Mouse (Mus musculus): ENCODE data around the gene Grk6. TPM values are rescaled to one million over a fixed set of nuclear protein-coding genes. Genes with fewer than 3 reads are reported as not detected.

The Grk6 gene
- total RNA-seq, 2 experiments from 2014 or later: 48.2 to 62.2 TPM

DNA sequence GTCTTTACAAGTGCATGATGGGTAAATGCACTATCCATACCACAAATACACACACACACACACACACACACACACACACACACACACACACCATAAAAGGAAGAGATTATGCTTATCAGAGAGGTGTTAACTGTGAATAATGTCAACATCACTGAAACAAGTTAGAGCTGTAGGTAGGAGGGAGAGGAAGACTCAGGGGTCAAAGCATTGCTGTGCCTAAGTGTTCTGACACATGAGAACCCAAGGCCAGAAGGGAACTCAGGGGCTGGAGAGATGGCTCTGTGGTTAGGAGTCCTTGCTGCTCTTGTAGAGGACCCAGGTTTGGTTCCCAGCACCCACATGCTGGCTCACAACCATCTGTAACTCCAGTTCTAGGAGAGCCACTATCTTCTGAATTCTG, 35.1 kb downstream of the Grk6 start:
- ATAC-seq (replicated peaks; ENCODE audit: low FRiP score, poor library complexity, severe bottlenecking): no peak

DNA sequence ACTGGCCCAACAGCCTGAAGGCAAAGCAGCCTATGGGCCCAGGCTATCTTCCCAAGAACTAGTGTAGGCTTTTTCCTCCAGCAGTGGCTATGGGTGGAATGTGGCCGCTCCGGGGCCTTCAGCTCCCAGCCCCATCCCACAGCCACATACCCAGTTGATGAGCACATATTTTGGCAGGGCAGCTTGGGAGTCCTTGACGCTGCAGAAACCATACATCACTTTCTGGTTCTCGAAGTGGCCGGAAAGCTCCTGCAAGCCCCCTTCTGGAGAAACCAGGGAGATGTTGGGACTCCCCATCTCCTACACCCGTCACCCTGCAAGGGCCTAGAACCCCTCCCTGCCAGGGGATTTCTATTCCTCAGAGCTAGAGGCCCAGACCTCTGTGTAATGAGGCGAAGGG, 37.7 kb downstream of the Grk6 start:
- no peak for ATAC-seq (replicated peaks; ENCODE audit: low FRiP score, poor library complexity, severe bottlenecking)

DNA sequence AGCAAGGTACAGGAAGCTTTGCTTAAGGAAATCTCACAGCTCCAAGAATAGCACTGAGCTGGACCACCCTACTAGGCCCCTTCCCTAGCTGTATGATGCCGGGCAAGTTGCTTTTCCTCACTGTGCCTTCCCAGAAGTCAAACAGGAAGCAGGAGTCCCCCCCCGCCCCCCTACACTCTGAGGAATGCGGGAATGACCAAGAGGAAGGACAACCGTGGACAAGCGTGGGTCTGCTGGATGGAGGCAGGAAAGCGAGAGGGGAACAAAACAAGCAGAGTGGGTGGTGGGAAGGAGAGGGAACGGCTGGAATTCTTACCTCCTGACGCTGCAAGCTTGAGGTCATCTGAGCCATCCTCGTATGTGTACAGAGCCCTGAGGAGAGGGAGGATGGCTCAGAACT, 38.2 kb downstream of the Grk6 start:
- ATAC-seq (replicated peaks; ENCODE audit: low FRiP score, poor library complexity, severe bottlenecking): no peak

DNA sequence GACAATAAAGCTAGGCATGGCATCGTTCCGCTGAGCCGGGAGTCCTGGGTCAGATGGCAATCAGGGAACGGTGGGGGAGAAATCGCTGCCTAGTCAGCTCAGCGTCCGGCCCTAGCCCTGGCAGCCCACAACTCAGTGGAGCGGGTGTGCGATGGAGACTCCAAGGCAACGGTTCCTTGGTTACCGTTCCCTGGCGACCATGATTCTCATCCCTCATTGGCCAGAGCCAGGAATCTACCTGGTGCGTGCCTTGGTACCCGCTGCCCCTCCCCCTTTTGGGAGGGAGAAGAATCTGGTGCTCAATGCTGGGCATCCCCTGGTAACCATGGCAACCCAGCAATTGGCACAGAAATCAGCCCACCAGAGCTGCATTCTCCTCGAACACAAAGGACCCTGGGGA, 38.7 kb downstream of the Grk6 start:
- no peak for ATAC-seq (replicated peaks; ENCODE audit: low FRiP score, poor library complexity, severe bottlenecking)

DNA sequence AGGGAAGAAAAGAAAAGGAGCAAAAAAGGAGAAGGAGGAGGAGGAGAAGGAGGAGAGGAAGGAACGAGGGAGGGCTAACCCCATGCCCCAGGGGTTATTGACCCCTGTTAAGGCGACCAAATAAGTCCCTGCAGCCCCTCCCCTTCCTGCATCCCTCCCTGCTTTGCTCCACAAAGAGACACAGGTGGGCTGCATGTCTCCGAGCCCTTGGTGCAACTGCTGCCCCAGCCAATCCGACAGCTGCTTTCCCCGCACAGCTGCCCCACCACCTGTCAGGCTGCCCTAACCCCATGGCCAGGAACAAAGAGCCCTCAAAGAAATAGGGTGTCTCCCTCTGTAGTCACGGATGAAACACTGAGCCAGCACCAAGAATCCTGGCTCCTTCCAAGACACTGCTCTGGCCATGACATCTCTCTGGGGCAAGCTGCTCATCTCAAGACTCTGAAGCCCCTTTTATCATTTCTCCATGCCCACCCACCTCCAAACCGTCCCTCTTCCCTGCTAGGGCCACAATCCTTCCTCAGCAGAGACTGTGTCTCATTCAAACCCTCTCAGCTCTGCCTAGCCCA, 39.7 kb downstream of the Grk6 start:
- no peak for ATAC-seq (replicated peaks; ENCODE audit: low FRiP score, poor library complexity, severe bottlenecking)

DNA sequence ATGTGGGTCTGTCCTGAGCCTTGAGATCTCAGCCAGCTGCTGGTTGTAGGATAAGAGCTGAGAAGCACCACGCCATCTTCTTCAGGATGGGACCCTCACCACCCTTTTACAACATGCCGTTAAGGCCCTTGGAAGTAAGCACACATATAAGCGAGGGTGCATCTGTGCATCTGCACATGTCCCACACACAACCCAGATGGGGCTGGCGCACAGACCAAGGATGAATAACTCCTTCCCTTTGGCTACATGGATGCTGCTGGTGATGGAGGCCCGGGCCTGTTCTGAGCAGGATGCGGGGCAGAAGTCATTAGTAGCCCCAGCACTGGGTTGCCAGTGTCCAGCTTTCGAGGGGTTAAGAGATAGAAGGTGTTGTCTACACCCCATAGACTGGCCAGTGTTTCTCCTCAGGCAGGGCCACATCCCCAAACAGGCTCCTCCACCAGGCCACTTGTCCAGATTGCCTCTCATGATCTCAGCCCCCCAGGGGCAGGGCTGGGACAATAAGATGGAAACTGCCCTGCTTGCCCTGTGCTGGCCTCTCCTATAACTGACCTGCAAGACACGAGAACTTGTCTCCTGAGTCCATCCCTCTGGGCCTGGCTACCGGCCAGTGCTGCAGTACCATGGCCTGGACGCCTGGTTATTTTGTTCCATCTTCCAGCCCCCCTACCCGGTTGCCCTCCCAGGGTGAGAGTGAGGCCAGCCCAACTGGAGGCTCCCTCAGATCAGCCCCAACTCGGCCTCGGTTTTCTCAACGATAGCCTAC, 41.3 kb downstream of the Grk6 start:
- 0 out of 2 replicates have a peak, but pooled peaks have one; percentile 16 for ATAC-seq (replicated peaks; ENCODE audit: low FRiP score, poor library complexity, severe bottlenecking)

DNA sequence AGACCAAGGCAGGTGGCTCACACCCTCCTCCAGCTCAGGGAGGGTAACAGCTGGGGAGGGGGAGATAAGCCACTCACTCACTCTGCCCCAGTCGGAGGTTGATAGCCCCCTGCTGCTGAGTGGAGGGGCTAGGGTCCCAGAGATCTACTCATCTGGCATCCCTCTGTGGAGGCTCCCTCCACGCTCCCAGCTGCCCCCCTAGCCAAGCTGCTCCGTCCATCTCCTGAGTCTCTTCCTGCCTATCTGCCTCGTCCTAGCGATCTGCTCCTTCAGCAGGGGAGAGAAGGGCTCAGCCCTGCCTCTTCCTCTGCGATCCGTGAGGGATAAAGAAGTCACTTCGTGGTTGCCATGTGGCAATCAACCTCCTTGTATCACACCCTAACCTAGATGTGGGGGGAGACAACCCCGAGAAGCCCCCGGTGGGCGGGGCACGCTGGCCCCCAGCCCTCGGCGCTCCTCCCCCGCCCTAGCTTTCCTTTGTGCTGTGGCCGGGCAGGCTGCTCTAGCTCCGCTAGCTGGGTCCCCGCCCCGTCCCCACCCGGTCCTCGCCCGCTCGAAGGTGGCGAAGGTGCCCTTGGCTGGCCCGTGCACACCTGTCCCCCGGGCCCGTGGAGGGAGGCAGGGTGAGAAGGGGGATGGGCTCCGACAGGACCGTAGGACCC, 42.2 kb downstream of the Grk6 start:
- no peak for ATAC-seq (replicated peaks; ENCODE audit: low FRiP score, poor library complexity, severe bottlenecking)

DNA sequence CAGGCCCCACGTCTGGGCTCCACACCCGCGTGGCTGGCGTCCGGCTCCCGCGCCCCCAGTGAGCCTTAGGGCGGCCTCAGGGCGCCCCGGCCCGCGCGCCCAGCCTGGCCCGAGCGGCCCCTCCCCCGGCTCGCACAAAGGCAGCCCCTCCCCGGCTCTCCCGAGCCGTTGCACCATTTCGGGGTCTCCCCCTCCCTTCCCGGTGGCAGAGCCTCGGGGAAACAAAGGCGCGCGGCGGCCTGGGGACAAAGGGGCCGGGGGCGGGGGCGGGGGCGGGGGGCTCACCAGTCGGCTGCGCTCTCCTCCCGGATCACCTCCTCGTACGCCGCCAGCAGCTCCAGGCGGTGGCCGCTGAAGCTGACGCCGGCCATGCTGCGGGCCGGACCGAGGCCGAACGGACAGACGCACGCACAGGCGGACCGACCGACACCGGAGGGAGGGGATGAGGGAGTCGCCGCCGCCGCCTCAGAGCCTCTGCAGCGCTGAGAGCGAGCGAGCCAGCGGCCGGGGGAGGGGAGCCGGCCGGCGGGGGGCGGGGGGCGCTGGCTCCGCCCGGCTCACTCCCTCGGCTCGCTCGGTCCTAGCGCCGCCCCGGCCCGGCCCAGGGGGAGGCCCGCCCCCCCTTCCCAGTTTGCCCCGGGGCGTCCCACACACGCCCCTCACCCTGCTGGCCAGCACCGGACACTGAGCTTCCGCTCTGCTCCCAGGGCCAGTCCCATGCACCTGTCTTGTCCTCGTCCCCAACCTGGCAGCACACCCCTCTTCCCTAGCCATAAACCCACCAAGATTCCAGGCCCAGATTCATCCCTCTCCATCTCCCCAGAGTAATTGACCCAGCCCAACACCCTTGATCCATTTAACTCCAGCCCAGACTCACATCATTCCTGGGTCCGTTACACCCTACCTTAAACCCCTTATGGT, 43.0 kb downstream of the Grk6 start, which contains the start of gene Dbn1:
Gene Dbn1 (minus strand): TSS at position 534 of the 921 bp plus-strand sequence.
- no peak for ATAC-seq (replicated peaks; ENCODE audit: low FRiP score, poor library complexity, severe bottlenecking)

DNA sequence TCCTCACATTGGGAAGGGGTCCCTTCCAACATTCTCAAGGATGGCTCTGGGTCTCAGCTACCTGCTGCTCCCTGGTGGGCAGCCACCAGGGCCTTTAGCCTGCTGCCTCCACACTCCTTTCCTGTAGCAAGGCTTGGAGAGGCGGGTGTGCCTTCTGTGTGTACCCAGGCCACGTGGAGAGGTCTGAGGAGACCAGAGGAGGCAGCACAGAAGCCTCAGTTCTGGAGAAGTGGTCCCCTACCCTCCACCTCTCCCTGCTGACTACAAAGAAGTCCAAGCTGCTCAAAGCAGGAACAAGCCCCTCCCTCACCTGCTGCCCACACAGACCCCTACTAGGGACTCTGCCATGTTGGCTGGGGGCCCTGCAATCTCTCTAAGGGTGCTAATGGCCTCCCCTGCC, 49.4 kb downstream of the Grk6 start:
- no peak for ATAC-seq (replicated peaks; ENCODE audit: low FRiP score, poor library complexity, severe bottlenecking)

DNA sequence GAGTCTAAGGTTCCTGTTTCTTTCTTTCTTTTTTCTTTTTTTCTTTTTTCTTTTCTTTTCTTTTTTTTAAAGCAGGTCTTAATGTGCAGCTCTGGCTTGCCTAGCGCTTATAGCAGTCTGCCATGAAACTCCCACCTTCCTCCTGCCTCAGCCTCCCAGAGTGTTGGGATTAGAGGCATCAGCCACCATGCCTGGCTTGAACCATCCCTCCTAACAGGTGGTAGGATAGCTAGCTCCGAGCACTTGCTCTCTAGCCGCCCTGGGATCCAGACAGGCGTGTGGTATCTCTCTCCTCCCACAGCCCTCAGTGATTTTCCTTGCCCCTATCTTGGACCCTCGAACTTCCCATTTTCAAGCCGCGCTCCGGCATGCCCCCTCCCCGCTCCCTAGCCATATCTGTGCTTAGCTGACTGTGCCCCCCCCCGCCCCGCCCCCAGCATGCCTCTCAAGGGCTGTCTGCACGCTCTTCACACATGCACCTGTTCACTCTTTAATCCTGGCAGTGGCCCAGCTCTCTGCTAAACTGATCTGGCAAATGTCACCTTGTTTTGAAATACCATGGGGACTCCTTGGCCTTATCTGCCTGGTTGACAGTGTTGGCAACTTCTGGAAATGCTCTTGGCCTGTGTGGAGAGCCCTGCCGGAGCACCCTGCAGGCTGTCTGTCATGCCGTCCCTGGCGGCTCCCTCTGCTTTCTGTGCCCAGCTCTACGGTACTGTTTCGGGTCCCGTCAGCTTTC, 50.2 kb downstream of the Grk6 start:
- no peak for ATAC-seq (replicated peaks; ENCODE audit: low FRiP score, poor library complexity, severe bottlenecking)

DNA sequence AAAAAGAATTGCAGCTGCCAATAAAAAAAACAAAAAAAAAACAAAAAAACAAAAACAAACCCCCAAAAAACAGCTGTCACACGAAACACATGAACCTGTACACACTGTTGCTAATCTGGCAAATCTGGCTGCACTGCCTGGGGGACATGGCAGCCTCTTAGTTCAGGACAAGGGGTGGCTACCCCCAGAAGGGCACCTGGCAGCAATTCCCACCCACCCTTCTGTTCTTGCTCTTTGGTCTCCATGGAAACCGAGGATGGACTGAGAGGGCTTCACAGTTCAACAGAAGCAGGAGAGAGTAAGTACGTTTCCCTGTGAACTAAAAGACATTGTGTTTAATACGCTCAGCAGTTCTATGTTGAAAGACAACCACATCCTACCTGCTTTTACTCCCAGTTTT, 50.8 kb downstream of the Grk6 start:
- ATAC-seq (replicated peaks; ENCODE audit: low FRiP score, poor library complexity, severe bottlenecking): no peak

DNA sequence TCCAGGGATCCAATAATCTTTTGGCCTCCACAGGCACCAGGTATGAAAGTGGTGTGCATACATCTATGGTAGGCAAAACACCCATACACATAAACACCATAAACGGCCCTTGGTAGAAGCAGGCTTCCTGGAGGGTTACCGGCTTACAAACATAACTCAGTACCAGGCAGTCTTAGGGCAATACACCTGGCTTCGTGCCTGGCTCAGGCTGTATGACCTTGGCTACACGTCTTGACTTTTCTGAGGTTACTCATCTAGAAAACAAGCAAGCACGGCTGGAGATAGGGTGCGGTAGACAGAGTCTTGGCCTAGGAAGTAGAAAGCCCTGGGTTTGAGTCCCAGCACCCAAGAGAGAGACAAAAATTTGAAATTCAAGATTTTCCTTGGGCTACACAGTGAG, 51.8 kb downstream of the Grk6 start:
- no peak for ATAC-seq (replicated peaks; ENCODE audit: low FRiP score, poor library complexity, severe bottlenecking)

DNA sequence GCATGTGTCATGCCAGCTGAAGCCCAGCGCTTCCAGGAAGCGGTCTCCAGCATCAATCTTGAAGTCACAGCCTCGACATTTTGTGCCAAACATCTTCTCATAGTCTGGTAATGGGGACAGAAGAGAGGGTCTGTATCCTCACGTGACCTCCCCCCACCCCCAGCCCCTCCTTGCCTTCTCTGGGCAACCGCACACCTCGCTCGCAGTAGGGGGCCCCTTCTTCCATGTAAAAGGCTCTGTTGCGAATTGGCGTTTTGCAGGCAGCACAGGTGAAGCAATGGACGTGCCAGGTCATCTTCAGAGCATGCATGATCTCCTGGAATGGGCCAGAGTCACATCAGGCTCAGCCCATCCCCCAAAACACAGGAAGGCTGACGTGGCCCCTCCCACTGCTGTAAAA, 54.0 kb downstream of the Grk6 start:
- ATAC-seq (replicated peaks; ENCODE audit: low FRiP score, poor library complexity, severe bottlenecking): no peak

DNA sequence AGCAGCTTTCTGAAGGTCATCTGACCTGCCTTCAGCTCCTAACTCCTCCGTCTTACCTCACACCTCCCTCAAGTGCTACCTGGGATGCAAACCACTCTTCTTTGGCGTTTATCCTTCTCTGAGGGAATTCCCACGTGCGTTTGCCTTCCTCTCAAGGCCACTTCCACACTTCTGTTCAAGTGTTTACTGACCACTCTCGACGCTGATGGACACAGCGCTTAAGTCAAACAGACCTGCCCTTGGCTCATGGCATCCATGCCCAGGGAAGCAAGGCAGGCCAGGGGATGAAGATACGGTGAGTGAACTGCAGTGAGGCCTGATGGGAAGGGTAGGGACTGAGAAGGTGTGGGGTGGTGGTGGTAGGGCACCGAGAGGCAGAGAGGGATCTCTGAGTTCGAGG, 55.7 kb downstream of the Grk6 start:
- ATAC-seq (replicated peaks; ENCODE audit: low FRiP score, poor library complexity, severe bottlenecking): no peak

DNA sequence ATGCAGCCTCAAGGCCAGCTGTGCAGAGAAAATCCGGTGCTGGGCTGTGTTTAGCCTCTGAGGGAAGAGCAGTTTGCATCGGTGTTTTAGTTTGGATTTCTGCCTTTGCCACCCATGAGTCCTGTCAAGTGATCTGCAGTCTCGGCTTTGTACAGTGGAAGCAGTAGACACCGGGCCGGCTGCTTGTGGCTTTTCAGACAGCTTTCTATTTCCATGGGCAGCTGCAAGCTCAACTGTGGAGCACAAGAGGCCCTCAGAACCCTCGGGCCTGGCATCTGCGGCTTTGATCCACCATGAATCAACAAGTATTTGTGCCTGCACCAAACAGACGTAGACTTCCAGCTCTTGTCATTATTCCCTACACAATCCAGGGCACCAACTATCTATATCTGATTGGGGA, 57.5 kb downstream of the Grk6 start:
- ATAC-seq (replicated peaks; ENCODE audit: low FRiP score, poor library complexity, severe bottlenecking): no peak

DNA sequence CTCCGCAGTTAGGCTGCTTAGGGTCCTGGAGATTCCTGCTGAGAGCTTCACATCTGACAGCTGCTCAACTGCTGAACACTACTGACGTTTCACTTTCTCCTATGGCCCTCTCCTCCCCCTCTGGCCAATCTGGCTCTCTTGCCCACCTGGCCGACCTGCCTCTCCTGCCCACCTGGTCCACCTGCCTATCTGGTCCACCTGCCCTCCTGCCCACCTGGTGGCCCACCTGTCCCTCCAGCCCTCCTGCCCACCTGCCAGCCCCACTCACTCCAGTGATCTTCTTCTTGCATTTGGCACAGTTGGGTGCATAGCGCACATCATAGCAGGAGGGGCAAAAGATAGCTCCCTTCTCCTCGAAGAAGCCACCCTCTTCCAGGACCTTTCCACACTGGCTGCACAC, 59.5 kb downstream of the Grk6 start:
- ATAC-seq (replicated peaks; ENCODE audit: low FRiP score, poor library complexity, severe bottlenecking): no peak

DNA sequence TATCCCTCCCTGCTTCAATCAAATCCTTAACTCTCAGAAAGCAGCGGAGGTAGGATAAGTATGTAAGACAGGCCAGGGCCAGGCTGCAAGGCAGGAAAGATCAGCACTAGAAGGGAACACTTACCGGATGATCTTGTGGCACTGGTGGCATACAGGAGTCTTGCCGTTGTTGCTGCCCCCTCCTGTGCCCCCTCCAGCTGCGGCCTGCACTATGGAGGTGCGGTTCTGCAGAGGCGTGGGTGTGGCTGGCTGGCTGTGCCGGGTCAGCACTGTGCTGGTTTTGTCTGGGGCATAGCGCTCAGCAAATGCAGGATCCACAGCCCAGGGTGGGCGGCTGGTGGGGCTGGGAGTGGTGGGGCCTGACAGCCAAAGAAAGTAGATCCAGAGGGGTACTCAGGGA, 60.9 kb downstream of the Grk6 start:
- ATAC-seq (replicated peaks; ENCODE audit: low FRiP score, poor library complexity, severe bottlenecking): no peak

DNA sequence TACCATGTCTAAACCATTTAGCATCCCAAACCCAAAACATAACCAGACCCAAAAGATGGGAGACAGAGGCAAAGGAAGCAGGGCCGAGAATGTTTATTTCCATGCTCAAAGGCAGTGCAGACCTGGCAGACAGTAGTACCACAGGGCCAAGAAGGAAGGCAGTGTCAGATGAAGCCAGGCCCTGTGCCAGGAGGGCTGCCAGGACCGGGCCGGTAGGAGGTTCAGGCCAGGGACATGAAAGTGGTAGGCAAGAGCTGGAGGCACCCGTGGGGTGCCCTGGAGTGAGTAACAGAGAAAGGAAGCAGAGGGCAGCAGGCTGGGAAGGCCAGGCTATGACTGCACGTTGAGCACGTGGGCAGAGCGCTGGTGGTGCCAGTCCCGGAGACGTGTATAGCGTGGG, 61.8 kb downstream of the Grk6 start:
- ATAC-seq (replicated peaks; ENCODE audit: low FRiP score, poor library complexity, severe bottlenecking): no peak

DNA sequence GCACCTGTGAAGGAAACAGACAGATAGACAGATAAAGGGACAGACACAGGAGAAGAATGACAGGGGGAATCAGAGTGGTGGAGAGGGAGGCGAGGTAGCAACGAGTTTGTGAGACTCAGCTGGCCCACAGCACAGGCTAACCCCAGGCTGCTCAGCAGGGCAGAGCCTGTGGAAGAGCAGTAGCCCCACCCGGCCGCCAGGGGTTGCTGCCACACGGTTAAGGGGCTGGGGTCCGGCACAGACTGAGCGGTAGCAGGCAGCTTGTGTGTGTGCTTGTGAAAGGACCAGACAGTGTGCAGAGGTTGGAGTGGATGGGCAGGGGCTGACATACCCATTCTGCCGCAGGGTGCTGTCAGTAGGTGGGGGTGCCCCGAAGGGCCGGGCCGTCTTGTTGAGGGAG, 63.0 kb downstream of the Grk6 start:
- ATAC-seq (replicated peaks; ENCODE audit: low FRiP score, poor library complexity, severe bottlenecking): no peak

DNA sequence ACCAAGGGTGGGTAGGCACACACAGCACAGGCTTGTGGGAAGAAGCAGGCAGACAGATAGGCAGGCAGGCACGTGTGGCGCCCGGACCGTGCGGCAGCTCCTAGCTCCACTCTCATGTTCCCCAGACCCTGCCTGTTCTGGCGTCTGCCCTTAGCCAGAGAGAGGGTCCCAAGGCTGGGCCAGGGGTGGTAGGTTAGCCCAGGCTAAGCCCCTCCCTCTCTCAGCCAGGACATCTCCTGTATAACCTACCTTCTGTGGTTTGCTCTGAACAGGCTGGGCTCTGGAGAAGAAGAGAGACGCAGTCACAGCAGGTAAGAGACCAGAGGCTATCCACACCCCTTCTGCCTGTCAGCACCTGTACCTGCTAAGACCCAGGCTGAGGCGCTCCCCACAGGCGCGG, 63.7 kb downstream of the Grk6 start:
- ATAC-seq (replicated peaks; ENCODE audit: low FRiP score, poor library complexity, severe bottlenecking): no peak

All from erythroid progenitor cell, adult 5-6 weeks (primary cell).